Mouse (Mus musculus) yolk sac, embryonic 10.5 days (tissue): ENCODE data around the gene Naif1.

ENCODE experiments used
- DNase-seq: peaks from one replicate; pipeline ENCODE4 v3.0.0-alpha.2; 2017; ENCODE audit warnings: low spot score

Gene Naif1

DNA sequence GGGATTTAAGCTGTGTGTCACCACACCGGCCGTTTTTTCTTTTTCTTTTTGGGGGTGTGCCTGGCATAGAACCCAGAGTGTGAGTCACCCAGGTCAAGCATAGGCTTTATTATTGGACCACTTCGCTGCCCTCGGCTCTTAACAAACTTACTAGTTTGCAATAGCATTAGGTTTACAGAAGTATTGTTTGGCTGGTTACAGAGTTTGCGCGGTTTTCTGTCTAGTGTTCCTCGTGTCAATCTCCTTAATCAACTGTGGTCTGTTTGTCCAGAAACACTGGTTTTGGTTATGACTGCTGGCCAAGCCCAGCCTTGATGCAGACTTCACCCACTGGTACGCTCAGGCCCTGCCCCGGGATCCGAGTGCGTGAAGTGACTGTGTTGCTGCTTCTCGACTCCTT lies 52.6 kb downstream of the Naif1 start:
- no peak for DNase-seq

- DNase-seq, result no peak
Observed at GRCm38 (mm10) chr2:32503588-32503987, 53.3 kb downstream of the Naif1 start.

GRCm38 (mm10) chr2:32505536-32505935 lies 55.3 kb downstream of the Naif1 start:
- no peak for DNase-seq
